Mouse (Mus musculus) myocyte (in vitro differentiated cells): ENCODE results near the gene Ahrr.

ENCODE experiments used
- CEBPB ChIP-seq: IDR thresholded peaks from 2 replicates; pipeline ENCODE4 v1.6.1; 2011; ENCODE audit warnings: mild to moderate bottlenecking, moderate library complexity; ENCODE audit not compliant: poor library complexity, insufficient read depth, severe bottlenecking
- E2F4 ChIP-seq: IDR thresholded peaks from one replicate; pipeline ENCODE4 v1.6.1; 2011; ENCODE audit warnings: mild to moderate bottlenecking, control low read depth, moderate library complexity; ENCODE audit not compliant: insufficient read depth
- MAX ChIP-seq: IDR thresholded peaks from one replicate; pipeline ENCODE4 v1.6.1; 2011; ENCODE audit warnings: low read depth, mild to moderate bottlenecking, control low read depth
- MYOD1 ChIP-seq, 3 experiments: IDR thresholded peaks; one replicate each; pipeline ENCODE4 v1.6.1; 2011; ENCODE audit warnings: control low read depth in 2 of 3, low read depth in 2 of 3, mild to moderate bottlenecking in 2 of 3, moderate library complexity in 1 of 3; ENCODE audit not compliant: insufficient read length in 2 of 3, control insufficient read depth in 1 of 3
- MYOG ChIP-seq, 3 experiments: IDR thresholded peaks; one replicate each; pipeline ENCODE4 v1.6.1; 2011; ENCODE audit warnings: control low read depth in 2 of 3, low read depth in 2 of 3, mild to moderate bottlenecking in 2 of 3; ENCODE audit not compliant: insufficient read length in 2 of 3, control insufficient read depth in 1 of 3, insufficient read depth in 1 of 3
- POLR2A ChIP-seq: IDR thresholded peaks from one replicate; pipeline ENCODE4 v1.6.1; 2011; ENCODE audit warnings: low read depth, mild to moderate bottlenecking, control low read depth, moderate library complexity; ENCODE audit not compliant: insufficient read length
- POLR2AphosphoS2 ChIP-seq: IDR thresholded peaks from one replicate; pipeline ENCODE4 v1.6.1; 2011; ENCODE audit warnings: low read depth, control low read depth; ENCODE audit not compliant: insufficient read length
- REST ChIP-seq: IDR thresholded peaks from one replicate; pipeline ENCODE4 v1.6.1; 2011; ENCODE audit warnings: mild to moderate bottlenecking, control low read depth, moderate library complexity; ENCODE audit not compliant: insufficient read depth, insufficient read length
- SRF ChIP-seq: IDR thresholded peaks from one replicate; pipeline ENCODE4 v1.6.1; 2011; ENCODE audit warnings: low read depth; ENCODE audit not compliant: control insufficient read depth, insufficient read length
- TCF12 ChIP-seq: IDR thresholded peaks from one replicate; pipeline ENCODE4 v1.6.1; 2011; ENCODE audit warnings: mild to moderate bottlenecking, control low read depth; ENCODE audit not compliant: poor library complexity, insufficient read depth, severe bottlenecking
- TCF3 ChIP-seq: IDR thresholded peaks from one replicate; pipeline ENCODE4 v1.6.1; 2011; ENCODE audit warnings: low read depth, control low read depth; ENCODE audit not compliant: insufficient read length
- USF1 ChIP-seq: IDR thresholded peaks from one replicate; pipeline ENCODE4 v1.6.1; 2011; ENCODE audit warnings: low read depth, mild to moderate bottlenecking, control low read depth, moderate library complexity

- no peak for TF ChIP-seq POLR2AphosphoS2
- TF ChIP-seq POLR2A, result no peak
- no peak for TF ChIP-seq TCF3
- TF ChIP-seq USF1, result no peak
- no peak for TF ChIP-seq TCF12
- no peak for TF ChIP-seq MYOG (IDR thresholded peaks at IDR 0.05; ENCODE audit: control insufficient read depth in 1 of 3, insufficient read depth in 1 of 3, insufficient read length in 2 of 3, low read depth in 2 of 3)
- no peak for TF ChIP-seq MAX
- no peak for TF ChIP-seq MYOD1 (IDR thresholded peaks at IDR 0.05; ENCODE audit: control insufficient read depth in 1 of 3, insufficient read length in 2 of 3, low read depth in 2 of 3)
- no peak for TF ChIP-seq REST
- no peak for TF ChIP-seq E2F4
- no peak for TF ChIP-seq SRF
- TF ChIP-seq CEBPB, result no peak
Observed at GRCm38 (mm10) chr13:74292167-74292566, at the start of gene Ahrr.
